Mouse (Mus musculus) ES-Bruce4 (cell line): ENCODE data around the gene Sept9.

Source experiments
- CTCF ChIP-seq: IDR thresholded peaks from one replicate; pipeline ENCODE4 v1.8.1; 2011; ENCODE audit warnings: low read depth, low read length
- EP300 ChIP-seq: IDR thresholded peaks from 2 replicates; pipeline ENCODE4 v1.6.1; 2011; ENCODE audit warnings: low read depth, low read length; ENCODE audit not compliant: insufficient read depth
- POLR2A ChIP-seq: IDR thresholded peaks from one replicate; pipeline ENCODE4 v1.8.1; 2011; ENCODE audit warnings: low read length; ENCODE audit not compliant: insufficient read depth

DNA sequence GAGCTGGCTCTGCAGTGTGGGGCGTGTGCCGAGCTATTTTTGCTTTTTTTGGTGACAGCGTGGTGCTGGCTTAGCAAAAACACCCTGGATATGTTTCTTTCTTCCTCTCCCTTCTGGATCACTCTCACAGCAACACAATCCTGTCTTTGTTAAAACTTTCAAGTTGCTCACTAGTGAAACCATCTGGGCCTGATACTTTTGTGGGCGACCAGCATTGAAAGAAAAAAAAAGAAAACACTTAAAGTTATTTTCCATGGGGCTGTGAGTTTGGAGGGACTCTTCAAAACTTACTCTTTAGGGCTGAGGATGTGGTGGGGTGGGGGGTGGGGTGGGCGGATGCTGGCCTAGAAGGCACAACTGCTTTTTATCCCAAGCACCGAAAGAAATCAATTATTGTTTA, 102.3 kb downstream of the Sept9 start:
- TF ChIP-seq CTCF (no peak), POLR2A (no peak), EP300 (no peak)
